Mouse (Mus musculus): ENCODE measurements at regions not wholly inside any gene's neighbourhood (a gene's known extent, or its start where the extent isn't known, plus 50 kb on each side); places are given as distances from the start of the nearest gene placed in this dataset.

- ATAC-seq (replicated peaks; ENCODE audit: insufficient number of reproducible peaks, low FRiP score, low TSS enrichment, poor library complexity, severe bottlenecking), result no peak
Observed at GRCm38 (mm10) chr1:35960844-35961243, 107.4 kb upstream of the Hs6st1 start.

GRCm38 (mm10) chr1:35961923-35962322, 106.3 kb upstream of the Hs6st1 start:
- ATAC-seq (replicated peaks; ENCODE audit: insufficient number of reproducible peaks, low FRiP score, low TSS enrichment, poor library complexity, severe bottlenecking), result no peak

GRCm38 (mm10) chr1:35968489-35968888, 99.7 kb upstream of the Hs6st1 start:
- ATAC-seq (replicated peaks; ENCODE audit: insufficient number of reproducible peaks, low FRiP score, low TSS enrichment, poor library complexity, severe bottlenecking), result no peak

- no peak for ATAC-seq (replicated peaks; ENCODE audit: insufficient number of reproducible peaks, low FRiP score, low TSS enrichment, poor library complexity, severe bottlenecking)
Observed at GRCm38 (mm10) chr1:35971435-35972189, 96.6 kb upstream of the Hs6st1 start.

GRCm38 (mm10) chr1:35972190-35972584, 96.0 kb upstream of the Hs6st1 start:
- ATAC-seq (replicated peaks; ENCODE audit: insufficient number of reproducible peaks, low FRiP score, low TSS enrichment, poor library complexity, severe bottlenecking), result no peak

- ATAC-seq (replicated peaks; ENCODE audit: insufficient number of reproducible peaks, low FRiP score, low TSS enrichment, poor library complexity, severe bottlenecking), result no peak
Observed at GRCm38 (mm10) chr1:35973386-35973785, 94.8 kb upstream of the Hs6st1 start.

- ATAC-seq (replicated peaks; ENCODE audit: insufficient number of reproducible peaks, low FRiP score, low TSS enrichment, poor library complexity, severe bottlenecking), result 0 out of 2 replicates have a peak, but pooled peaks have one; percentile 22
Observed at GRCm38 (mm10) chr1:35975611-35976208, 92.5 kb upstream of the Hs6st1 start.

GRCm38 (mm10) chr1:35976528-35976927, 91.7 kb upstream of the Hs6st1 start:
- no peak for ATAC-seq (replicated peaks; ENCODE audit: insufficient number of reproducible peaks, low FRiP score, low TSS enrichment, poor library complexity, severe bottlenecking)

GRCm38 (mm10) chr1:35978116-35978515, 90.1 kb upstream of the Hs6st1 start:
- ATAC-seq (replicated peaks; ENCODE audit: insufficient number of reproducible peaks, low FRiP score, low TSS enrichment, poor library complexity, severe bottlenecking), result no peak

- no peak for ATAC-seq (replicated peaks; ENCODE audit: insufficient number of reproducible peaks, low FRiP score, low TSS enrichment, poor library complexity, severe bottlenecking)
Observed at GRCm38 (mm10) chr1:35978766-35979165, 89.4 kb upstream of the Hs6st1 start.

- ATAC-seq (replicated peaks; ENCODE audit: insufficient number of reproducible peaks, low FRiP score, low TSS enrichment, poor library complexity, severe bottlenecking), result no peak
Observed at GRCm38 (mm10) chr1:35981226-35981625, 87.0 kb upstream of the Hs6st1 start.

GRCm38 (mm10) chr1:35983361-35983760, 84.8 kb upstream of the Hs6st1 start:
- no peak for ATAC-seq (replicated peaks; ENCODE audit: insufficient number of reproducible peaks, low FRiP score, low TSS enrichment, poor library complexity, severe bottlenecking)

GRCm38 (mm10) chr1:35985318-35985717, 82.9 kb upstream of the Hs6st1 start:
- ATAC-seq (replicated peaks; ENCODE audit: insufficient number of reproducible peaks, low FRiP score, low TSS enrichment, poor library complexity, severe bottlenecking), result no peak

- no peak for ATAC-seq (replicated peaks; ENCODE audit: insufficient number of reproducible peaks, low FRiP score, low TSS enrichment, poor library complexity, severe bottlenecking)
Observed at GRCm38 (mm10) chr1:35986666-35987065, 81.5 kb upstream of the Hs6st1 start.

GRCm38 (mm10) chr1:35992227-35992909, 75.8 kb upstream of the Hs6st1 start:
- ATAC-seq (replicated peaks; ENCODE audit: insufficient number of reproducible peaks, low FRiP score, low TSS enrichment, poor library complexity, severe bottlenecking), result no peak

- peak; percentile 83 for ATAC-seq (replicated peaks; ENCODE audit: insufficient number of reproducible peaks, low FRiP score, low TSS enrichment, poor library complexity, severe bottlenecking)
Observed at GRCm38 (mm10) chr1:35992937-35993336, 75.3 kb upstream of the Hs6st1 start.

GRCm38 (mm10) chr1:35995691-35996090, 72.5 kb upstream of the Hs6st1 start:
- no peak for ATAC-seq (replicated peaks; ENCODE audit: insufficient number of reproducible peaks, low FRiP score, low TSS enrichment, poor library complexity, severe bottlenecking)

- no peak for ATAC-seq (replicated peaks; ENCODE audit: insufficient number of reproducible peaks, low FRiP score, low TSS enrichment, poor library complexity, severe bottlenecking)
Observed at GRCm38 (mm10) chr1:36001319-36001718, 66.9 kb upstream of the Hs6st1 start.

- ATAC-seq (replicated peaks; ENCODE audit: insufficient number of reproducible peaks, low FRiP score, low TSS enrichment, poor library complexity, severe bottlenecking), result no peak
Observed at GRCm38 (mm10) chr1:36001821-36002220, 66.4 kb upstream of the Hs6st1 start.

- no peak for ATAC-seq (replicated peaks; ENCODE audit: insufficient number of reproducible peaks, low FRiP score, low TSS enrichment, poor library complexity, severe bottlenecking)
Observed at GRCm38 (mm10) chr1:36003592-36003991, 64.6 kb upstream of the Hs6st1 start.

Measured in monocyte, adult 5-6 weeks (primary cell).